Mouse (Mus musculus) B cell, adult 67 days (primary cell): Measurements from ENCODE around the gene Zfp809. TPM values are rescaled to one million over a fixed set of nuclear protein-coding genes. Genes with fewer than 3 reads are reported as not detected.

Source experiments
- total RNA-seq, 2 experiments: library from RNA; stranded (reverse); gene quantifications; 4 replicates each; pipeline ENCODE4 v1.2.4; 2023

Gene Zfp809
- total RNA-seq: 10 to 100 TPM; 39.3 to 41.9 TPM

DNA sequence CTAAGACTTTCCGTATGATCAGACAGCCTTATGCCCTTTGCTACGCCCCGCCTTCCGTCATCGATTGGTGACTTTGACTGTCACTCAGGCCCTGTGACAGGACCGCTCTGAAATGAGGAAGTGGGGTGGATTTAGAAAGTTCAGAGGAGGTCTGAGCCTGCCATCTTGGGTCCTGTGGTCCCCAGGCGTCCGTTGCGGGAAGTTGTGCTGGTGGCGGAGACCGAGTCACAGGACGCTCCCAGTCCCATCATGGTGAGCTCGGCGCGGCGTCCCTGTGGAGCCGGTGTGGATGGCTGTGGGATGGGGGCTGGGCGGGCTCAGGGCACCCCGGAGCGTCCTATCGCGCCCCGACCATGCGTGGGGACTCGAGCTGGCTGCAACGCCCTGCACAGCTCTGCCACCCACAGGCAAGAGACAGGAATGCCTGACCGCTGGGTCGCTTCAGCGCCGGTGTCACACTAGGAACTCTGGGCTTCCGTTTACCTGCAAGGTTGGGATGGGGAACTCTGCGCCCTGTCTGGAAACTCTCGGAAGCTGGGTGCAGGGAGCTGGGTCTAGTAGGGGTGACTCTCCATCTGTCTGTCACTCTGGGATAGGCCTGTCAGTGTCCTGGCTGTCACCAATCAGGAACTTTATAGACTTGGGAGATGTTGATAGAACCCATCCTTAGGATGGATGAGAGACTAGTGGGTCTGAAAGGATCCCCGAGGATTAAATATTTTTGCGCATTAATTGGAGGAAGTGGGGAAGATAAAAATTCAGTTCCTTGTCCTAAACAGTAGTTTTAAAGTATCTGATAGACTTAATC, at the start of gene Zfp809:
Zfp809 (plus strand) TSS at position 134 of the 808 bp plus-strand sequence.

DNA sequence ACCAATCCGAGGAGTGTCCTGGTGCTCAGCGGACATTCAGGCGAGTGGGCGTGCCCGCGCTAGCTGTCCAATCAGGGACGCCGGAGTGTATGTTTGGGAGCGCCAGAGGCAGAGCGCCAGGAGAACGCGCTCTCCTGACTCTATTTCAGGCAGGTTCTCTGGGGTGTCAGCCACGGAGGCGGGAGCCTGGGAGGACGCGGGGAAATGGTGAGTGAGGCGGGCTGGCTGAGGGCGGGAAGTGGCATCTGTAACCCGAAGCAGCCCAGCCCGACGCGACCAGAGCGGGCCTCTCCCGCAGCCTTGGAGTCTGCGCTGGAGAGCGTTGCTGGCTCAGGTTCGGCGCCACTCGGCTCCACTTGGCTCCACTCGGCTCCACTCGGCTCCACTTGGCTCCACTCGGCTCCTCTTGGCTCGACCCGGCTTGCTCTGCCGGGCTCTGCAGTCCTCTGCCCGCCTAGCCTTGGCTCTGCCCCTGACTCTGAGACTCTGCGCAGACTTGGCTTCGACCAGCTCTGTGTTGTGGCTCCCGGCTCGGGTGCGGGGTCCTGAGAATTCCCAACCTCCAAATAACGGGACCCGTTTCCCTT, 37.4 kb upstream of the Zfp809 start, which contains the start of gene Zfp872:
Zfp872 (plus strand) TSS at position 66 of the 587 bp plus-strand sequence.

DNA sequence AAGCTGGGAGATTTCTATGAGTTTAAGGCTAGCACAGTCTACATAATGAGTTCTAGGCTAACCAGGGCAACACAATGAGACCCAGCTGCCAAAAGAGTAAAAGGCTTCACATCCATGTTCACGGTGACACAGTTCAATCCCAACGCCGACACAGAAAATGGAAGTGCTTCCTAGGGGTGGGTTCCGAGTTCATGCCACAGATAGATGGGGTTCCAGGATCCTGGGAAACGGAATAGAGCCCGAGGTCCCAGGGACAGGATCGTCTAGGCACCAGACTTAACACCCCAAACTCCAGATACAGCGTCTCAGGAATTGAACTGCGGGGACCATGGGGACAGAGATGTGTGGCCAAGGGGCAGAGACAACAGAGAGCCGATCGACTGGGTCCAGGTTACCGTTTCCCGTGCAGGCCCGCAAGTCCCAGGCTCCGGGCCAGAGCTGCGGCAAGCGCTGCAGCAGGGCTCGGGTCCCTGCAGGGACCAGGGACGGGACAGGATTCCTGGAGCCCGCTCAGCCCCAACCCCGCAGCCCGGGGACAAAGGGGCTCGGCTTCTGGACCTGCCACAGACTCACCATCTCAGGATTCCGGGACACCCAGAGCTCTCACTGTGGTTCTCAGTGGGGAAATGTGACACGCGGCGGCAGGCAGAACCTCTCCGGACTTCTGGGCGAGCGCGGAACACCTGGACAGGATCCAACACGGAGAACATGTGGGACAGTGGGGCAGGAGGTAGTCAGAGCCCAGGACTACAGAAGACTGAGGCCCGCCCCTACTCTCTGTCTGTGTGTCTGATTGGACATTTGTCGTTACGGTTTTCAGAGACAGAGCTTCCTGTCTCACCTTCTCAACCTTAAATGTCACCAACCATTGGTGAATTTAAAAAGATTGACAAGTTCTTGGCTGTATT, 33.9 kb downstream of the Zfp809 start, which contains the start of gene Zfp599:
Zfp599 (minus strand) TSS at position 712 of the 908 bp plus-strand sequence.

Other genes with a start within 250 kb of the Zfp809 start
- gene Rgl3, start 236.3 kb upstream of the Zfp809 start, total RNA-seq: not detected
- not detected for gene Ccdc151, start 223.1 kb upstream of the Zfp809 start, total RNA-seq
- gene Prkcsh, start 222.9 kb upstream of the Zfp809 start, total RNA-seq: 10 to 100 TPM; 68.4 to 71.0 TPM
- not detected for gene Elavl3, start 173.7 kb upstream of the Zfp809 start, total RNA-seq
- gene Gm49318, start 154.5 kb upstream of the Zfp809 start, total RNA-seq: not detected
- gene Zfp653, start 154.3 kb upstream of the Zfp809 start, total RNA-seq: 10 to 100 TPM; 33.3 to 36.1 TPM
- 10 to 100 TPM; 22.1 to 27.1 TPM for gene Ecsit, start 140.3 kb upstream of the Zfp809 start, total RNA-seq
- not detected for gene Cnn1, start 126.5 kb upstream of the Zfp809 start, total RNA-seq
- gene Elof1, start 108.5 kb upstream of the Zfp809 start, total RNA-seq: 10 to 100 TPM; 41.6 to 49.2 TPM
- 100 to 1,000 TPM; 205 to 239 TPM for gene Acp5, start 90.0 kb upstream of the Zfp809 start, total RNA-seq
- 10 to 100 TPM in 1 of 2 experiments, 1 to 10 TPM in 1; 9.0 to 12.4 TPM for gene Pigyl, start 68.9 kb upstream of the Zfp809 start, total RNA-seq
- not detected for gene Zfp872, start 37.6 kb upstream of the Zfp809 start, total RNA-seq
- 1 to 10 TPM; 2.1 to 3.4 TPM for gene Zfp599, start 34.2 kb downstream of the Zfp809 start, total RNA-seq
- 10 to 100 TPM; 15.6 to 21.3 TPM for gene Zfp810, start 81.9 kb downstream of the Zfp809 start, total RNA-seq
- under 1 TPM; 0.71 to 0.84 TPM for gene Anln, start 163.5 kb downstream of the Zfp809 start, total RNA-seq
- 1 to 10 TPM; 1.4 to 2.5 TPM for gene 9530077C05Rik, start 185.8 kb downstream of the Zfp809 start, total RNA-seq
- gene Gm17545, start 228.6 kb downstream of the Zfp809 start, total RNA-seq: not detected
- 10 to 100 TPM; 88.1 to 88.6 TPM for gene Rp9, start 244.0 kb downstream of the Zfp809 start, total RNA-seq